Comparison of ENCODE assay signal across 36 mouse cellular contexts in genomic region chrX:8921080-8921479, GRCm38 (mm10). TPM values are rescaled to one million over a fixed set of nuclear protein-coding genes. Genes with fewer than 3 reads are reported as not detected.
"Had no signal": no experiment of that assay in that cellular context is flagged by ENCODE, and none has a peak within 500 bp of the region (broad histone marks: within the 10 kb centered on the region; RNA-seq: fewer than 3 reads in every experiment).

No protein-coding gene starts in this region.

- H3K27ac ChIP-seq: heart, adult 2 months; heart, embryonic 13.5 days; heart, embryonic 15.5 days; intestine, embryonic 15.5 days; layer of hippocampus, adult 2 months; left cerebral cortex, adult 2 months; limb, embryonic 10.5 days; limb, embryonic 12.5 days had no signal

- DNase-seq: gastrocnemius, postnatal 14 days; gastrocnemius, postnatal 36 days; heart, adult 11 months; heart, adult 2 months; heart, postnatal 14 days; heart, postnatal 36 days; kidney, adult 18-20 months; kidney, adult 8-10 months; kidney, postnatal 10 days; kidney, postnatal 25 days; kidney, postnatal 4 days; liver had no signal

- H3K9ac ChIP-seq: heart, embryonic 13.5 days; heart, embryonic 15.5 days; intestine, embryonic 15.5 days; limb, embryonic 12.5 days had no signal

- H3K4me2 ChIP-seq: heart, embryonic 11.5 days; heart, embryonic 13.5 days; heart, embryonic 15.5 days; intestine, embryonic 15.5 days; limb, embryonic 12.5 days; liver, embryonic 11.5 days had no signal

- ATAC-seq: forebrain, embryonic 16.5 days; inflammation-experienced regulatory T-cells, adult 6 months; intestine, postnatal 0 days had no signal

- H3K9me3 ChIP-seq: heart, embryonic 13.5 days; heart, embryonic 15.5 days; intestine, embryonic 15.5 days; limb, embryonic 10.5 days; limb, embryonic 12.5 days had no signal

- H3K4me1 ChIP-seq: heart, embryonic 13.5 days; heart, embryonic 15.5 days; intestine, embryonic 15.5 days; limb, embryonic 10.5 days; limb, embryonic 12.5 days had no signal

- H3K27me3 ChIP-seq: heart, embryonic 13.5 days; heart, embryonic 15.5 days; intestine, embryonic 15.5 days; limb, embryonic 12.5 days had no signal

- H3K36me3 ChIP-seq: heart, embryonic 13.5 days; heart, embryonic 15.5 days; intestine, embryonic 15.5 days; limb, embryonic 10.5 days; limb, embryonic 12.5 days had no signal

- H3K4me3 ChIP-seq: heart, adult 2 months; heart, embryonic 13.5 days; heart, embryonic 15.5 days; intestine, embryonic 15.5 days; layer of hippocampus, adult 2 months; left cerebral cortex, adult 2 months; limb, embryonic 10.5 days; limb, embryonic 12.5 days had no signal

RNA-seq across cellular contexts. Expression of gene Fthl17b, which starts 41.7 kb away (rescaled TPM):
- total RNA-seq: gastrocnemius, adult 8-10 months; gastrocnemius, postnatal 14 days; gastrocnemius, postnatal 36 days; heart, adult 2 months; heart, postnatal 14 days; heart, postnatal 36 days; hematopoietic stem cell, adult 5-6 weeks; layer of hippocampus, adult 2 months; layer of hippocampus, postnatal 10 days; layer of hippocampus, postnatal 25 days; left cerebral cortex, adult 2 months; left cerebral cortex, postnatal 14 days; left cerebral cortex, postnatal 36 days had no signal
- polyA plus RNA-seq: forebrain, embryonic 16.5 days; frontal cortex, adult 2 months; gonadal fat pad, adult 2 months; heart, adult 2 months; heart, embryonic 11.5 days; heart, embryonic 13.5 days; heart, embryonic 15.5 days; heart, postnatal 0 days; inflammation-experienced regulatory T-cells, adult 6 months; intestine, embryonic 15.5 days; intestine, postnatal 0 days; kidney, embryonic 14.5 days; kidney, embryonic 16.5 days; limb, embryonic 10.5 days; limb, embryonic 12.5 days; limb, embryonic 14.5 days; liver, embryonic 11.5 days had no signal

RNA-seq across cellular contexts. Expression of gene Gm5751, which starts 47.0 kb away (rescaled TPM):
- total RNA-seq: gastrocnemius, adult 8-10 months; gastrocnemius, postnatal 14 days; gastrocnemius, postnatal 36 days; heart, adult 2 months; heart, postnatal 14 days; heart, postnatal 36 days; hematopoietic stem cell, adult 5-6 weeks; layer of hippocampus, adult 2 months; layer of hippocampus, postnatal 10 days; layer of hippocampus, postnatal 25 days; left cerebral cortex, adult 2 months; left cerebral cortex, postnatal 14 days; left cerebral cortex, postnatal 36 days had no signal
- polyA plus RNA-seq: forebrain, embryonic 16.5 days; frontal cortex, adult 2 months; gonadal fat pad, adult 2 months; heart, adult 2 months; heart, embryonic 11.5 days; heart, embryonic 13.5 days; heart, embryonic 15.5 days; heart, postnatal 0 days; inflammation-experienced regulatory T-cells, adult 6 months; intestine, embryonic 15.5 days; intestine, postnatal 0 days; kidney, embryonic 14.5 days; kidney, embryonic 16.5 days; limb, embryonic 10.5 days; limb, embryonic 12.5 days; limb, embryonic 14.5 days; liver, embryonic 11.5 days had no signal

RNA-seq across cellular contexts. Expression of gene Fthl17c, which starts 55.3 kb away (rescaled TPM):
- total RNA-seq: gastrocnemius, adult 8-10 months; gastrocnemius, postnatal 14 days; gastrocnemius, postnatal 36 days; heart, adult 2 months; heart, postnatal 14 days; heart, postnatal 36 days; hematopoietic stem cell, adult 5-6 weeks; layer of hippocampus, adult 2 months; layer of hippocampus, postnatal 10 days; layer of hippocampus, postnatal 25 days; left cerebral cortex, adult 2 months; left cerebral cortex, postnatal 14 days; left cerebral cortex, postnatal 36 days had no signal
- polyA plus RNA-seq: forebrain, embryonic 16.5 days; frontal cortex, adult 2 months; gonadal fat pad, adult 2 months; heart, adult 2 months; heart, embryonic 11.5 days; heart, embryonic 13.5 days; heart, embryonic 15.5 days; heart, postnatal 0 days; inflammation-experienced regulatory T-cells, adult 6 months; intestine, embryonic 15.5 days; intestine, postnatal 0 days; kidney, embryonic 14.5 days; kidney, embryonic 16.5 days; limb, embryonic 10.5 days; limb, embryonic 12.5 days; limb, embryonic 14.5 days; liver, embryonic 11.5 days had no signal
